Mouse (Mus musculus): ENCODE data around the gene Creld2. TPM values are rescaled to one million over a fixed set of nuclear protein-coding genes. Genes with fewer than 3 reads are reported as not detected.

Creld2 gene
- polyA plus RNA-seq, 1 experiment, result 37.5 TPM

- peak; percentile 88 for DNase-seq
- Histone ChIP-seq H3K4me1 (ENCODE audit: control insufficient read depth, insufficient read depth, low read length) (peaks cover 38% of the 10 kb centered on the region), H3K4me3 (replicated peaks; ENCODE audit: extremely low read depth, low read depth, low read length) (peak overlapping the region; percentile 92)
- WGBS, result under 1% methylated on average over 39 of the region's 39 CpGs
- TF ChIP-seq CTCF (IDR thresholded peaks at IDR 0.05; ENCODE audit: insufficient read depth, low read length) (no peak), POLR2A (IDR thresholded peaks at IDR 0.05; ENCODE audit: borderline replicate concordance, extremely low read depth, low read depth, low read length) (peak; percentile 11; the same call in 1 of the 2 replicates)
These were observed 44.3 kb downstream of the Creld2 start for GRCm38 (mm10) chr15:88863695-88864231.

GRCm38 (mm10) chr15:88864270-88865030, 45.0 kb downstream of the Creld2 start:
- Histone ChIP-seq H3K4me3 (replicated peaks; ENCODE audit: extremely low read depth, low read depth, low read length) (peak overlapping the region; percentile 92), H3K4me1 (ENCODE audit: control insufficient read depth, insufficient read depth, low read length) (peaks cover 38% of the 10 kb centered on the region)
- DNase-seq, result no peak
- no peak for TF ChIP-seq POLR2A (IDR thresholded peaks at IDR 0.05; ENCODE audit: borderline replicate concordance, extremely low read depth, low read depth, low read length)
- no peak for TF ChIP-seq CTCF (IDR thresholded peaks at IDR 0.05; ENCODE audit: insufficient read depth, low read length)
- 30% methylated on average over 22 of the region's 22 CpGs for WGBS

GRCm38 (mm10) chr15:88865061-88865460, 45.6 kb downstream of the Creld2 start:
- no peak for DNase-seq
- WGBS, result 84% methylated on average over 14 of the region's 14 CpGs
- peaks cover 38% of the 10 kb centered on the region for H3K4me1 ChIP-seq (ENCODE audit: control insufficient read depth, insufficient read depth, low read length)
- TF ChIP-seq CTCF (IDR thresholded peaks at IDR 0.05; ENCODE audit: insufficient read depth, low read length), result no peak
- H3K4me3 ChIP-seq (replicated peaks; ENCODE audit: extremely low read depth, low read depth, low read length), result peak overlapping the region; percentile 15

GRCm38 (mm10) chr15:88865888-88866695, 46.6 kb downstream of the Creld2 start:
- DNase-seq, result no peak
- H3K4me1 ChIP-seq (ENCODE audit: control insufficient read depth, insufficient read depth, low read length), result peaks cover 38% of the 10 kb centered on the region
- H3K4me3 ChIP-seq (replicated peaks; ENCODE audit: extremely low read depth, low read depth, low read length), result no peak overlapping the region
- WGBS, result 70% methylated on average over 4 of the region's 4 CpGs
- TF ChIP-seq CTCF (IDR thresholded peaks at IDR 0.05; ENCODE audit: insufficient read depth, low read length), result no peak
- TF ChIP-seq POLR2A (IDR thresholded peaks at IDR 0.05; ENCODE audit: borderline replicate concordance, extremely low read depth, low read depth, low read length), result no peak

- 39% methylated on average over 7 of the region's 7 CpGs for WGBS
- peak; percentile 41; the same call in 1 of the 2 replicates for TF ChIP-seq POLR2A (IDR thresholded peaks at IDR 0.05; ENCODE audit: borderline replicate concordance, extremely low read depth, low read depth, low read length)
- no peak for TF ChIP-seq CTCF (IDR thresholded peaks at IDR 0.05; ENCODE audit: insufficient read depth, low read length)
- Histone ChIP-seq H3K4me3 (replicated peaks; ENCODE audit: extremely low read depth, low read depth, low read length) (no peak overlapping the region), H3K4me1 (ENCODE audit: control insufficient read depth, insufficient read depth, low read length) (peaks cover 32% of the 10 kb centered on the region)
- DNase-seq, result peak; percentile 51
These were observed 47.5 kb downstream of the Creld2 start for GRCm38 (mm10) chr15:88866934-88867356.

GRCm38 (mm10) chr15:88867368-88868023, 48.0 kb downstream of the Creld2 start:
- peak; percentile 68 for DNase-seq

GRCm38 (mm10) chr15:88868024-88868742, 48.7 kb downstream of the Creld2 start:
- no peak for DNase-seq
- peaks cover 32% of the 10 kb centered on the region for H3K4me1 ChIP-seq (ENCODE audit: control insufficient read depth, insufficient read depth, low read length)
- no peak for TF ChIP-seq CTCF (IDR thresholded peaks at IDR 0.05; ENCODE audit: insufficient read depth, low read length)
- TF ChIP-seq POLR2A (IDR thresholded peaks at IDR 0.05; ENCODE audit: borderline replicate concordance, extremely low read depth, low read depth, low read length), result 0 out of 2 replicates have a peak, but pooled peaks have one; percentile 7
- WGBS, result 70% methylated on average over 6 of the region's 6 CpGs
- no peak overlapping the region for H3K4me3 ChIP-seq (replicated peaks; ENCODE audit: extremely low read depth, low read depth, low read length)

More at GRCm38 (mm10) chr15:88867368-88868023, 48.0 kb downstream of the Creld2 start:
- Histone ChIP-seq H3K4me3 (replicated peaks; ENCODE audit: extremely low read depth, low read depth, low read length) (no peak overlapping the region), H3K4me1 (ENCODE audit: control insufficient read depth, insufficient read depth, low read length) (peaks cover 32% of the 10 kb centered on the region)
- WGBS, result 16% methylated on average over 5 of the region's 5 CpGs
- TF ChIP-seq CTCF (IDR thresholded peaks at IDR 0.05; ENCODE audit: insufficient read depth, low read length) (no peak), POLR2A (IDR thresholded peaks at IDR 0.05; ENCODE audit: borderline replicate concordance, extremely low read depth, low read depth, low read length) (no peak)

- peaks cover 22% of the 10 kb centered on the region for H3K4me1 ChIP-seq (ENCODE audit: control insufficient read depth, insufficient read depth, low read length)
- no peak overlapping the region for H3K4me3 ChIP-seq (replicated peaks; ENCODE audit: extremely low read depth, low read depth, low read length)
- WGBS, result 76% methylated on average over 5 of the region's 5 CpGs
- no peak for DNase-seq
- TF ChIP-seq POLR2A (IDR thresholded peaks at IDR 0.05; ENCODE audit: borderline replicate concordance, extremely low read depth, low read depth, low read length), result no peak
- no peak for TF ChIP-seq CTCF (IDR thresholded peaks at IDR 0.05; ENCODE audit: insufficient read depth, low read length)
These were observed 51.2 kb downstream of the Creld2 start for GRCm38 (mm10) chr15:88870418-88871185.
